Mouse (Mus musculus): ENCODE data around the gene Tmed2.
"Not testable (repeated sequence)": the region's sequence is repeated elsewhere in the genome, so short reads cannot be mapped to it uniquely, and the experiment has no call there.

Gene Tmed2

DNA sequence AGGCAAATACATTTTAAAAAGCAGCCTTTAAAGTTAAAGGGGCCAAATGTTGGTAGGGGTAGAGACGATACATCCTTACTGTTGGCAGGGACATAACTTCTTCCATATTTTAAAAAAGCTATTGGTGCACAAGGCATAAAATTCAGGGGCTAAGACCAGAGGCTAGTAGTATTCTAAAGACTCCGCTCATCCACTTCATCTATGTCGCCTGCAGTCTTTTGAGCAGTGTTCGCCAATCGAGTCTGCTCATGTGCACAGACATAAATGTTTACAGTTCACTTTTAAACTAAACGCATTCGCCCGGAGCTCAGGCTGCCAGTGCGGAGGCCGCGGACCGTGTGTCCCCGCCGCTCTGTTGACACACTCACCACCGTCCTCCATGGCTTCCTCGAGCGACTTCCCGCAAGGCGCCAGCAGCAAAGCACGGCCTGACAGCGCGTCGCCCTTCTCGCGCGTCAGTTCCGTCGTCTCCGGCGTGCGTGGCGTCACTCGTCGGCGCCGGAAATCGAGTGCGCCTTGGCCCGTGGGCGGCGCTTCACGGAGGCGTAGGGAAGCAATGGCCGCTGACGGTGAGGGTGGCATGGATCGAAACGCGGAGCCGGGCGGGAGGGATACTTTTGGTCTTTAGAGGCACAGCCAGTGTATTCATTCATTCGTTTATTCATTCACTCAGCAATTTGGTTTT lies 38.3 kb downstream of the Tmed2 start, which contains the start of the genes Eif2b1 and Gtf2h3:
TSS of gene Eif2b1 (minus strand) at position 499 of the 685 bp plus-strand sequence.
TSS of gene Gtf2h3 (plus strand) at position 508 of the 685 bp plus-strand sequence.
- peak; percentile 95 for DNase-seq (ENCODE audit: low read depth)

DNA sequence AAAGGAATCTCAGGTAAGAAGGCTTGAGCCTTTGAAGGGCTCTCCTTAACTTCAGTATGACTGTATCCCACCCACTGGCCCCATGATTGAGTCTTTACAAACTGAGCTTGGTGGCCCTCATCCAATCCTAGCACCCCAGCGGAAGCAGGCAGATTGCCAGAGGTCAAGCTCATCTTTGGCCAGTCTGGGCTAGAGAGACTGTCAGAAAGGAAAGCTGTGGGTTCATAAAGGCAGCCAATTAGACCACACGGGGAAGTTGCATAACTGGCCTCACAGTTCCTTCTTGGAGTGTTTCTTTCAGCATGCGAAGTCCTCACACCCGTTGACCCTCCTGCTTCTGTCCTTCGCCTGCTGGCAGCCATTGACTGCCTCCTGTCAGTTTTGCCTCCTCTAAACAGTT lies 42.0 kb downstream of the Tmed2 start:
- no peak for DNase-seq (ENCODE audit: low read depth)

DNA sequence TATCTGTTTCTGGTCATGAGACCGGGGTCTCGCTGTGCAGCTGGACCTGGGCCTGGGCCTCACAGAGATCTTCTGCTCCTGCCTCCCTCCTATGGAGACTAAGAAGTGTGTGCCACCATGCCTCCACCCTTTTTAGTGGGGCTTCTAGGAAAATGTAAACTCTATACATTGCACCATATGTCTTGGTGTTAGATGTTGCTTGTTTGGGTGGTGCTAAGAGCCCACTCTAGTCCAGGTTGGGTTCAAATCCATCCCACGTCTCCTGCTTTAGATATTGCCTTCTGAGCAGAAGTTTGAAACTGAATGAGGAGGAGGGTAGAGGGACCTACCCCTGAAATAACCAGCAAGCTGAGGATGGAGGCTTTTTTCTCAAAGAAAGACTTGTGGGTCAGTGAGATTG lies 52.3 kb downstream of the Tmed2 start:
- DNase-seq (ENCODE audit: low read depth): no peak

DNA sequence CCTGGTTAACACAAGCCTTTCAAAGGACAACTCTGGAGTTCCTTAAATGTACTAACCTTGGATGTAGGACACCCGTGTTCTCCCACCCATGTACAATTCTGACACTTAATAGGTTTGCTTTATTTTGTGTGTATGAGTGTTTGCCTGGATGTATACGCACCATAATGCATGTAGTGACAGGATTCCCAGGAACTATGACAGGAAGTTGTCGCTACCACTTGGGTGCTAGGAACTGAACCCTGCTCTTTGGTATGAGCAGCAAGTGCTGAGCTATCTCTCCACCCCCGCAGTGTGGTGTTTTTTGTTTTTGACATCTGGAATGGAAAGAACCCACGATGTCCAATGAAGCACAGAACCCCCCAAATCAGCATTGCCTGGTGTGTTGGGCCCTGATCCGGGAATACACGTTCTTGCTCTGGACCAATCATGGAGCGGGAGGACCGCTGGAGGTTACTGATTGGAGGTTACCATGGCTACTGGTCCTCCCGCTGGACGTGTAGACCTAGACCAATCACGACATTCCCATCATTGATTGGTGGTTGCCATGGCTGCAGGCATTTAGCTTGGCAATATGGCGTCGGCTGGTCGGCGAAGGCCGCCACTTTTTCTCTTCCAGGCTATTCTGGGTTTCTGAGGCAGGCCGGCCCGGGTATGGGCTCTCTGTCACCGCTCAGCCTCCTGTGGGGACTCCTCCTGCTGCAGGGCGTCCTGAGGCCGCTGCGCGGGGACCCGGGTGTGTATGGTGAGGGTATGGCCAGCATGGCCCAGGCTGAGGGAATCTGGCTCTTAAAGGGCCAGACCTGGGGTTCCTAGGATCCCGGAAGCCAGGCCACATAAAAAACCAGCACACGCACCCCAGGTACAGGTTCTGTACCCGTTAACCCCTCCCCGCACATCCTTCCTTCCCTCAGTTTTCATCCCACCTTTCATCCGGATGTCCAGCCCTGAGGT lies 58.0 kb downstream of the Tmed2 start:
- peak; percentile 67 for DNase-seq (ENCODE audit: low read depth)

DNA sequence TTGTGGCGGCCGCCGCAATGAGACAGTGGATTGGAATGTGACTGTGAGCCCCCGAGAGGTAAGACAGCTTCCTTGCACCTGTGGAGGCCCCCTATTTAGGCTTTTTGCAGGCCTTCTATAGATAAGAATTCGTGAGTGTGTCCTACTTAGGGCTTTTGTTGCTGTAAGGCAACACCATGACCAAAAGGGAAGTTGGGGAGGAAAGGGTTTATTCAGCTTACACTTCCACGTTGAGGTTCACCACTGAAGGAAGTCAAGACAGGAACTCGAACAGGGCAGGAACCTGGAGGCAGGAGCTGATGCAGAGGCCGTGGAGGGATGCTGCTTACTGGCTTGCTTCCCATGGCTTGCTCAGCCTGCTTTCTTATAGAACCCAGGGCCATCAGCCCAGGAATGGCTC lies 59.2 kb downstream of the Tmed2 start:
- not testable (repeated sequence) for DNase-seq (ENCODE audit: low read depth)

Measured in naive thymus-derived CD4-positive, alpha-beta T cell, adult 2 months (primary cell).